Mouse (Mus musculus): ENCODE data around the gene Mkrn1.

DNA sequence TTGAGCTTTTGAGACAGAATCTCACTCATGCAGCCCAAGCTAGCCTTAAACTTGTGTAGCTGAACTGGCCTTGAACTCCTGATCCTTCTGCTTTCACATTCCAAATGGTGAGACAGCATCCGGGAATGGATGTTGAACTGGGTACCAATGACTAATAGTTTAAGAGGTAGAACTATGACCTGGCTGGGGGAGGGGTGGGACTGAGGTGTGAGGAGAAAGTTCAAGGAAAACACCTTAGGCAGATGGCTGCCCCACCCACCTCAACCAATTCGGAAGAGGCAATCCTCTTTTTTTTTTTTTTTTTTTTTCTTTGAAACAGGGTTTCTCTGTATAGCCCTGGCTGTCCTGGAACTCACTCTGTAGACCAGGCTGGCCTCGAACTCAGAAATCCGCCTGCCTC lies 6.5 kb upstream of the Mkrn1 start:
- no peak for TF ChIP-seq CTCF (IDR thresholded peaks at IDR 0.05; ENCODE audit: low read depth, low read length)
- TF ChIP-seq POLR2A (IDR thresholded peaks at IDR 0.05; ENCODE audit: borderline replicate concordance, low read depth, low read length) = no peak

Data from bone marrow macrophage, adult 2 months (primary cell).